In genomic region chr19:32717590-32717989, GRCm38 (mm10) we compare ENCODE assay signal across 10 mouse cellular contexts. TPM values are rescaled to one million over a fixed set of nuclear protein-coding genes. Genes with fewer than 3 reads are reported as not detected.
DNase-seq lines count a peak whose midpoint lies in the region; ATAC-seq and TF ChIP-seq lines count a peak whose summit lies in the region.
"Had no signal": no experiment of that assay in that cellular context is flagged by ENCODE, and none has a peak within 500 bp of the region (broad histone marks: within the 10 kb centered on the region; RNA-seq: fewer than 3 reads in every experiment).

No protein-coding gene starts in this region.

- no peak for TF ChIP-seq EP300 in CH12.LX (IDR thresholded peaks at IDR 0.05; ENCODE audit: low read length)

- H3K9ac ChIP-seq in embryonic facial prominence, embryonic 14.5 days (ENCODE audit: low read depth, low read length) = no peak overlapping the region
- H3K9ac ChIP-seq in CH12.LX (ENCODE audit: insufficient read depth, low read depth) = no peak overlapping the region

- H3K36me3 ChIP-seq in embryonic facial prominence, embryonic 14.5 days (ENCODE audit: control insufficient read depth, insufficient read depth, low read length) = no peaks in the 10 kb centered on the region
- no peaks in the 10 kb centered on the region for H3K36me3 ChIP-seq in embryonic facial prominence, embryonic 10.5 days (replicated peaks)
- no peaks in the 10 kb centered on the region for H3K36me3 ChIP-seq in CH12.LX (replicated peaks in 1 of 2; ENCODE audit: control insufficient read depth in 1 of 2, insufficient read depth in 1 of 2, low read length in 1 of 2)

- no peaks in the 10 kb centered on the region for H3K27me3 ChIP-seq in embryonic facial prominence, embryonic 14.5 days (replicated peaks; ENCODE audit: control insufficient read depth, insufficient read depth, low read length)
- no peaks in the 10 kb centered on the region for H3K27me3 ChIP-seq in embryonic facial prominence, embryonic 10.5 days (replicated peaks; ENCODE audit: low read depth, poor library complexity, severe bottlenecking)
- no peaks in the 10 kb centered on the region for H3K27me3 ChIP-seq in CH12.LX (replicated peaks)

- no peak overlapping the region for H3K27ac ChIP-seq in embryonic facial prominence, embryonic 14.5 days (replicated peaks; ENCODE audit: low read depth, low read length)
- no peak overlapping the region for H3K27ac ChIP-seq in embryonic facial prominence, embryonic 10.5 days (replicated peaks)
- no peak overlapping the region for H3K27ac ChIP-seq in left cerebral cortex, adult 2 months
- no peak overlapping the region for H3K27ac ChIP-seq in CH12.LX (ENCODE audit: insufficient read depth, low read depth)

- H3K9me3 ChIP-seq in embryonic facial prominence, embryonic 14.5 days (ENCODE audit: control insufficient read depth, low read length) = no peaks in the 10 kb centered on the region
- H3K9me3 ChIP-seq in embryonic facial prominence, embryonic 10.5 days = no peaks in the 10 kb centered on the region
- H3K9me3 ChIP-seq in CH12.LX (replicated peaks; ENCODE audit: low read length) = no peaks in the 10 kb centered on the region

- peak; percentile 23 for TF ChIP-seq CTCF in left cerebral cortex, adult 2 months (IDR thresholded peaks at IDR 0.05)
- peak in 1 of 2 experiments; percentile 68; a peak in 2 of 4 replicates for TF ChIP-seq CTCF in CH12.LX (conservative IDR thresholded peaks at IDR 0.05 in 1 of 2, IDR thresholded peaks at IDR 0.05 in 1 of 2; ENCODE audit: low read depth in 2 of 2, low read length in 2 of 2)

- H3K4me3 ChIP-seq in embryonic facial prominence, embryonic 14.5 days (ENCODE audit: low read depth, low read length) = no peak overlapping the region
- H3K4me3 ChIP-seq in embryonic facial prominence, embryonic 10.5 days = no peak overlapping the region
- no peak overlapping the region for H3K4me3 ChIP-seq in left cerebral cortex, adult 2 months
- no peak overlapping the region for H3K4me3 ChIP-seq in CH12.LX (replicated peaks in 1 of 3; ENCODE audit: low read depth in 2 of 3, low read length in 2 of 3, poor library complexity in 1 of 3)

- H3K4me2 ChIP-seq in embryonic facial prominence, embryonic 14.5 days (ENCODE audit: low read depth, low read length) = no peak overlapping the region
- no peak overlapping the region for H3K4me2 ChIP-seq in CH12.LX (ENCODE audit: insufficient read depth, low read depth, poor library complexity, severe bottlenecking)

- H3K4me1 ChIP-seq in embryonic facial prominence, embryonic 14.5 days (ENCODE audit: control insufficient read depth, insufficient read depth, low read length) = no peaks in the 10 kb centered on the region
- H3K4me1 ChIP-seq in embryonic facial prominence, embryonic 10.5 days = peaks cover 5% of the 10 kb centered on the region
- peaks cover 6 to 23% of the 10 kb centered on the region in 2 experiments for H3K4me1 ChIP-seq in CH12.LX (ENCODE audit: control insufficient read depth in 1 of 2, insufficient read depth in 2 of 2)

- in situ Hi-C loops in CH12.LX (cut with MboI; ENCODE audit: low pct_ligation_motif_present, low pct_unique_long_range_greater_than_20kb, low sequenced_read_pairs) = loop anchor here (5.0 to 10.0 kb wide), 2 partner anchors 40 to 647 kb away; partner anchors contain the start of gene Pten

- TF ChIP-seq POLR2A in CH12.LX (IDR thresholded peaks at IDR 0.05; ENCODE audit: low read depth, low read length) = no peak

- intact Hi-C loops in left cerebral cortex, adult 2 months (cut with DNase I) = loop anchor here (5.0 kb wide), 1 partner anchor 95 kb away; no protein-coding TSS in a partner anchor
- intact Hi-C loops in left cerebral cortex, postnatal 4 days (cut with DNase I) = loop anchor here (5.0 kb wide), 1 partner anchor 40 kb away; the partner anchor contains the start of gene Pten

- no peak for ATAC-seq in embryonic facial prominence, embryonic 14.5 days (ENCODE audit: low read depth)

- H3K79me2 ChIP-seq in CH12.LX (replicated peaks; ENCODE audit: control insufficient read depth, extremely low read depth, insufficient read depth, poor library complexity, severe bottlenecking) = no peaks in the 10 kb centered on the region

- peak; percentile 14 for DNase-seq in embryonic facial prominence, embryonic 14.5 days (ENCODE audit: low spot score)
- DNase-seq in embryonic facial prominence, embryonic 10.5 days (ENCODE audit: low spot score) = no peak
- DNase-seq in left cerebral cortex, adult 2 months (ENCODE audit: extremely low spot score in 1 of 2, low spot score in 2 of 2) = no peak
- no peak for DNase-seq in left cerebral cortex, postnatal 4 days
- no peak for DNase-seq in CH12.LX (ENCODE audit: extremely low read depth)
- DNase-seq in brain, adult 2 months (ENCODE audit: low read depth, low spot score) = peak; percentile 30
- DNase-seq in c-Kit-positive CD71-positive TER-119-positive erythroid progenitor cells, embryonic 14.5 days (ENCODE audit: low spot score) = no peak
- no peak for DNase-seq in adrenal gland, postnatal 25 days
- DNase-seq: cerebellum, adult 18-20 months; kidney, adult 11 months had no signal

- 60% methylated on average over 3 of the region's 3 CpGs for WGBS in embryonic facial prominence, embryonic 14.5 days
- 63% methylated on average over 3 of the region's 3 CpGs for WGBS in embryonic facial prominence, embryonic 10.5 days

- dilution Hi-C loops in CH12.LX (cut with MboI; ENCODE audit: extremely low pct_ligation_motif_present, extremely low pct_unique_long_range_greater_than_20kb, low sequenced_read_pairs) = no loop called here

- TF ChIP-seq RAD21 in CH12.LX (IDR thresholded peaks at IDR 0.05; ENCODE audit: low read depth, low read length) = peak; percentile 71

TF ChIP-seq in CH12.LX, 34 proteins besides CTCF, POLR2A, EP300 and RAD21:
- TF ChIP-seq POLR2AphosphoS2 (IDR thresholded peaks at IDR 0.05; ENCODE audit: low read depth, low read length) (no peak), ZC3H11A (IDR thresholded peaks at IDR 0.05; ENCODE audit: low read depth, low read length) (peak; percentile 16; the same call in 1 of the 2 replicates), ZKSCAN1 (IDR thresholded peaks at IDR 0.05; ENCODE audit: borderline replicate concordance, low read depth, low read length) (no peak), SMC3 (IDR thresholded peaks at IDR 0.05; ENCODE audit: low read depth, low read length) (peak; percentile 59), TCF12 (IDR thresholded peaks at IDR 0.05; ENCODE audit: low read depth, low read length) (no peak), ZNF384 (IDR thresholded peaks at IDR 0.05; ENCODE audit: low read depth, low read length) (peak; percentile 89), RCOR1 (conservative IDR thresholded peaks at IDR 0.05; ENCODE audit: low read depth, low read length) (no peak), MXI1 (IDR thresholded peaks at IDR 0.05; ENCODE audit: low read depth, low read length) (no peak)

RNA-seq across cellular contexts. Expression of gene Atad1, which starts 22.0 kb away (rescaled TPM):
- 64.1 and 66.5 TPM in 2 replicates for polyA plus RNA-seq in embryonic facial prominence, embryonic 14.5 days (2014; fragmentation: Nextera tagmentation; extraction: Ambion mirVana)
- 66.6 and 71.8 TPM in 2 replicates for polyA plus RNA-seq in embryonic facial prominence, embryonic 10.5 days (2016; fragmentation: Nextera tagmentation; extraction: Ambion mirVana)
- total RNA-seq in left cerebral cortex, adult 2 months (2021) = 10 to 100 TPM; 91.3 to 96.5 TPM
- total RNA-seq in left cerebral cortex, postnatal 4 days (2021) = 100 to 1,000 TPM; 101 to 104 TPM
- 78.5 TPM in 2 replicates for total RNA-seq in CH12.LX (2012; rRNA removed)
- total RNA-seq in CH12.LX (2014; rRNA removed) = 252 and 268 TPM in 2 replicates
- 78.9 and 103 TPM in 2 replicates for polyA plus RNA-seq in CH12.LX (2012; ENCODE audit: insufficient read length, low read depth)
- total RNA-seq in adrenal gland, postnatal 25 days (2021) = 74.5 and 83.5 TPM in 2 replicates

RNA-seq across cellular contexts. Expression of gene Pten, which starts 39.7 kb away (rescaled TPM):
- 12.6 and 15.5 TPM in 2 replicates for polyA plus RNA-seq in embryonic facial prominence, embryonic 14.5 days (2014; fragmentation: Nextera tagmentation; extraction: Ambion mirVana)
- 6.7 and 6.9 TPM in 2 replicates for polyA plus RNA-seq in embryonic facial prominence, embryonic 10.5 days (2016; fragmentation: Nextera tagmentation; extraction: Ambion mirVana)
- total RNA-seq in left cerebral cortex, adult 2 months (2021) = 100 to 1,000 TPM; 141 to 154 TPM
- total RNA-seq in left cerebral cortex, postnatal 4 days (2021) = 100 to 1,000 TPM; 144 to 149 TPM
- total RNA-seq in CH12.LX (2012; rRNA removed) = 24.1 and 28.9 TPM in 2 replicates
- total RNA-seq in CH12.LX (2014; rRNA removed) = 41.5 and 47.5 TPM in 2 replicates
- 30.7 and 36.8 TPM in 2 replicates for polyA plus RNA-seq in CH12.LX (2012; ENCODE audit: insufficient read length, low read depth)
- 71.8 and 78.0 TPM in 2 replicates for total RNA-seq in adrenal gland, postnatal 25 days (2021)

Comparison
In these comparisons a context has a peak if more than half of its experiments do, and no peak if none do; other contexts are left out.
1. DNase-seq: peak in embryonic facial prominence, embryonic 14.5 days (single experiment) and brain, adult 2 months (single experiment); none in embryonic facial prominence, embryonic 10.5 days (single experiment), left cerebral cortex, adult 2 months (0 of 2), left cerebral cortex, postnatal 4 days (single experiment), CH12.LX (single experiment), c-Kit-positive CD71-positive TER-119-positive erythroid progenitor cells, embryonic 14.5 days (single experiment) and adrenal gland, postnatal 25 days (single experiment).